Mouse (Mus musculus) hindbrain, postnatal 0 days (tissue): ENCODE results near the gene Crb1. TPM values are rescaled to one million over a fixed set of nuclear protein-coding genes. Genes with fewer than 3 reads are reported as not detected.
A peak's percentile ranks its signal among the peaks of the same experiment; 100 is the strongest.
"Not testable (repeated sequence)": the region's sequence is repeated elsewhere in the genome, so short reads cannot be mapped to it uniquely, and the experiment has no call there.

Experiments used
- ATAC-seq: fragments of 200-750 bp; cut with Nextera tagmentation; 2 replicates; pipeline ENCODE4 v1.8.0; 2017; ENCODE audit warnings: mild to moderate bottlenecking, moderate TSS enrichment, moderate library complexity
- DNase-seq: peaks from one replicate; pipeline ENCODE4 v3.0.0-alpha.2; 2015; ENCODE audit warnings: low spot score
- H3K27ac ChIP-seq: fragments of 300-500 bp; sonication (generic); 2 replicates; pipeline ENCODE4 v1.5.1; 2014; ENCODE audit warnings: mild to moderate bottlenecking
- H3K27me3 ChIP-seq: fragments of 300-500 bp; sonication (generic); 2 replicates; pipeline ENCODE4 v1.6.1; 2014; ENCODE audit warnings: low read length, mixed read lengths; ENCODE audit not compliant: insufficient read depth
- H3K36me3 ChIP-seq: fragments of 300-500 bp; sonication (generic); 2 replicates; pipeline ENCODE4 v1.6.1; 2014; ENCODE audit warnings: low read length, mixed read lengths; ENCODE audit not compliant: insufficient read depth
- H3K4me1 ChIP-seq: fragments of 300-500 bp; sonication (generic); 2 replicates; pipeline ENCODE4 v1.6.1; 2014; ENCODE audit warnings: antibody characterized with exemption, low read length, mixed read lengths; ENCODE audit not compliant: insufficient read depth
- H3K4me2 ChIP-seq: fragments of 300-500 bp; sonication (generic); 2 replicates; pipeline ENCODE4 v1.6.1; 2014; ENCODE audit warnings: low read depth, mild to moderate bottlenecking, low read length, moderate library complexity, mixed read lengths
- H3K4me3 ChIP-seq: fragments of 300-500 bp; sonication (generic); 2 replicates; pipeline ENCODE4 v1.5.1; 2014; ENCODE audit warnings: low read length
- H3K9ac ChIP-seq: fragments of 300-500 bp; sonication (generic); replicated peaks from 2 replicates; pipeline ENCODE4 v1.6.1; 2014; ENCODE audit warnings: mild to moderate bottlenecking, low read length, moderate library complexity, mixed read lengths
- H3K9me3 ChIP-seq: fragments of 300-500 bp; sonication (generic); 2 replicates; pipeline ENCODE4 v1.6.1; 2016; ENCODE audit warnings: low read length, mixed read lengths
- CTCF ChIP-seq: IDR thresholded peaks from 2 replicates; pipeline ENCODE4 v1.5.1; 2016; ENCODE audit warnings: antibody characterized with exemption, control low read depth, low read depth
- WGBS: fragments of 180-500 bp; shearing (Covaris S2); extraction: QIAGEN DNeasy Blood & Tissue Kit; methylation state at CpG from one replicate; pipeline ENCODE4 v1.1.7; 2014; 5-methylcytosine and 5-hydroxymethylcytosine counted together
- polyA plus RNA-seq: library from polyadenylated mRNA; unstranded; fragments of >200 nt; fragmentation: Nextera tagmentation; extraction: Ambion mirVana; gene quantifications from 2 replicates; pipeline ENCODE4 v1.2.1, GENCODE M21; 2015
- total RNA-seq: library from RNA; depleted of rRNA; stranded (reverse); fragments of >200 nt; gene quantifications from 2 replicates; pipeline ENCODE4 v1.2.3, GENCODE M21; 2014

Gene Crb1
- total and polyA plus RNA-seq, 2 experiments from 2014 or later: 0.96 to 1.5 TPM

- peak; percentile 37 for DNase-seq
- no peak for ATAC-seq
- 49% methylated on average over 4 of the region's 4 CpGs for WGBS
Observed at GRCm38 (mm10) chr1:139308915-139309314, 68.0 kb downstream of the Crb1 start.

GRCm38 (mm10) chr1:139302519-139302918 lies 74.4 kb downstream of the Crb1 start:
- not testable (repeated sequence) for H3K27me3 ChIP-seq, H3K4me3 ChIP-seq, H3K4me2 ChIP-seq, H3K9ac ChIP-seq, H3K9me3 ChIP-seq, H3K36me3 ChIP-seq, H3K27ac ChIP-seq, ATAC-seq, H3K4me1 ChIP-seq, DNase-seq

More at GRCm38 (mm10) chr1:139308915-139309314, 68.0 kb downstream of the Crb1 start:
- no peaks in the 10 kb centered on the region for H3K27me3 ChIP-seq
- H3K4me3 ChIP-seq: no peak overlapping the region
- H3K9ac ChIP-seq: no peak overlapping the region
- H3K9me3 ChIP-seq: no peaks in the 10 kb centered on the region
- H3K4me1 ChIP-seq: no peaks in the 10 kb centered on the region
- TF ChIP-seq CTCF: no peak
- H3K4me2 ChIP-seq: no peak overlapping the region
- no peak overlapping the region for H3K27ac ChIP-seq
- no peaks in the 10 kb centered on the region for H3K36me3 ChIP-seq

- 37% methylated on average over 5 of the region's 5 CpGs for WGBS
- ATAC-seq (no peak), DNase-seq (no peak)
- no peak overlapping the region for H3K4me3 ChIP-seq
- TF ChIP-seq CTCF: no peak
- no peaks in the 10 kb centered on the region for H3K4me1 ChIP-seq
- no peak overlapping the region for H3K4me2 ChIP-seq
- H3K36me3 ChIP-seq: no peaks in the 10 kb centered on the region
- H3K9ac ChIP-seq: no peak overlapping the region
- H3K27me3 ChIP-seq: no peaks in the 10 kb centered on the region
- no peak overlapping the region for H3K27ac ChIP-seq
- H3K9me3 ChIP-seq: no peaks in the 10 kb centered on the region
Observed at GRCm38 (mm10) chr1:139301830-139302229, 75.1 kb downstream of the Crb1 start.

- H3K9me3 ChIP-seq: no peaks in the 10 kb centered on the region
- WGBS: 22% methylated on average over 4 of the region's 4 CpGs
- no peak for DNase-seq
Observed at GRCm38 (mm10) chr1:139292023-139292422, 84.9 kb downstream of the Crb1 start.

GRCm38 (mm10) chr1:139291593-139291992 lies 85.3 kb downstream of the Crb1 start:
- Histone ChIP-seq H3K36me3 (no peaks in the 10 kb centered on the region), H3K27me3 (no peaks in the 10 kb centered on the region), H3K27ac (no peak overlapping the region), H3K9ac (no peak overlapping the region), H3K9me3 (no peaks in the 10 kb centered on the region), H3K4me1 (no peaks in the 10 kb centered on the region), H3K4me3 (no peak overlapping the region), H3K4me2 (no peak overlapping the region)
- peak; percentile 29 for DNase-seq
- no peak for TF ChIP-seq CTCF
- WGBS: 18% methylated on average over 1 of the region's 1 CpGs
- ATAC-seq: no peak

More at GRCm38 (mm10) chr1:139292023-139292422, 84.9 kb downstream of the Crb1 start:
- Histone ChIP-seq H3K4me3 (no peak overlapping the region), H3K27me3 (no peaks in the 10 kb centered on the region), H3K36me3 (no peaks in the 10 kb centered on the region), H3K4me1 (no peaks in the 10 kb centered on the region), H3K4me2 (no peak overlapping the region), H3K9ac (no peak overlapping the region), H3K27ac (no peak overlapping the region)
- TF ChIP-seq CTCF: no peak
- no peak for ATAC-seq

GRCm38 (mm10) chr1:139276619-139277320 lies 100.1 kb downstream of the Crb1 start:
- Histone ChIP-seq H3K27me3 (no peaks in the 10 kb centered on the region), H3K4me3 (no peak overlapping the region), H3K36me3 (no peaks in the 10 kb centered on the region), H3K9me3 (no peaks in the 10 kb centered on the region), H3K9ac (no peak overlapping the region), H3K27ac (no peak overlapping the region), H3K4me2 (no peak overlapping the region), H3K4me1 (no peaks in the 10 kb centered on the region)
- TF ChIP-seq CTCF: no peak
- ATAC-seq (no peak), DNase-seq (no peak)
- 82% methylated on average over 4 of the region's 4 CpGs for WGBS

- Histone ChIP-seq H3K27ac (no peak overlapping the region), H3K36me3 (no peaks in the 10 kb centered on the region), H3K27me3 (no peaks in the 10 kb centered on the region), H3K4me1 (no peaks in the 10 kb centered on the region), H3K9me3 (no peaks in the 10 kb centered on the region), H3K4me2 (no peak overlapping the region), H3K9ac (no peak overlapping the region), H3K4me3 (no peak overlapping the region)
- ATAC-seq: peak; percentile 61
- DNase-seq: peak; percentile 92
- 18% methylated on average over 6 of the region's 6 CpGs for WGBS
- TF ChIP-seq CTCF: peak; percentile 87
Observed at GRCm38 (mm10) chr1:139267844-139268243, 109.1 kb downstream of the Crb1 start.
